Mouse (Mus musculus): ENCODE results near the gene Gm4450. TPM values are rescaled to one million over a fixed set of nuclear protein-coding genes. Genes with fewer than 3 reads are reported as not detected.
"Not testable (repeated sequence)": the region's sequence is repeated elsewhere in the genome, so short reads cannot be mapped to it uniquely, and the experiment has no call there.

The Gm4450 gene
- polyA plus RNA-seq (2014; fragmentation: Nextera tagmentation; extraction: Ambion mirVana) = 0.42 TPM in 1 of 2 replicates, not detected in the other

GRCm38 (mm10) chr3:98457026-98457425 is at the start of gene Gm4450:
TSS of gene Gm4450 (minus strand) at chr3:98457126.
- H3K36me3 ChIP-seq (ENCODE audit: control insufficient read depth, insufficient read depth, low read length); H3K9me3 ChIP-seq (ENCODE audit: control insufficient read depth, low read length); H3K27me3 ChIP-seq (ENCODE audit: control insufficient read depth, insufficient read depth, low read length); ATAC-seq (ENCODE audit: low read depth); H3K4me3 ChIP-seq (ENCODE audit: low read depth, low read length); H3K9ac ChIP-seq (replicated peaks; ENCODE audit: low read depth, low read length); H3K4me2 ChIP-seq (ENCODE audit: low read depth, low read length); H3K4me1 ChIP-seq (ENCODE audit: control insufficient read depth, insufficient read depth, low read length); H3K27ac ChIP-seq (ENCODE audit: low read depth, low read length): not testable (repeated sequence)
- no CpG with 5 or more reads among the region's 1 CpGs for WGBS

GRCm38 (mm10) chr3:98497401-98497800 is 40.5 kb upstream of the Gm4450 start:
- not testable (repeated sequence) for H3K27ac ChIP-seq (ENCODE audit: low read depth, low read length); H3K4me1 ChIP-seq (ENCODE audit: control insufficient read depth, insufficient read depth, low read length); H3K4me2 ChIP-seq (ENCODE audit: low read depth, low read length); ATAC-seq (ENCODE audit: low read depth); H3K27me3 ChIP-seq (ENCODE audit: control insufficient read depth, insufficient read depth, low read length); H3K36me3 ChIP-seq (ENCODE audit: control insufficient read depth, insufficient read depth, low read length); H3K9me3 ChIP-seq (ENCODE audit: control insufficient read depth, low read length); H3K9ac ChIP-seq (replicated peaks; ENCODE audit: low read depth, low read length); H3K4me3 ChIP-seq (ENCODE audit: low read depth, low read length)

GRCm38 (mm10) chr3:98496762-98497161 is 39.8 kb upstream of the Gm4450 start:
- not testable (repeated sequence) for H3K4me3 ChIP-seq (ENCODE audit: low read depth, low read length); H3K9me3 ChIP-seq (ENCODE audit: control insufficient read depth, low read length); H3K9ac ChIP-seq (replicated peaks; ENCODE audit: low read depth, low read length); H3K27me3 ChIP-seq (ENCODE audit: control insufficient read depth, insufficient read depth, low read length); H3K36me3 ChIP-seq (ENCODE audit: control insufficient read depth, insufficient read depth, low read length); H3K4me2 ChIP-seq (ENCODE audit: low read depth, low read length); H3K27ac ChIP-seq (ENCODE audit: low read depth, low read length); H3K4me1 ChIP-seq (ENCODE audit: control insufficient read depth, insufficient read depth, low read length)
- 0 out of 2 replicates have a peak, but pooled peaks have one; percentile 46 for ATAC-seq (ENCODE audit: low read depth)
- no CpG with 5 or more reads among the region's 2 CpGs for WGBS

DNA sequence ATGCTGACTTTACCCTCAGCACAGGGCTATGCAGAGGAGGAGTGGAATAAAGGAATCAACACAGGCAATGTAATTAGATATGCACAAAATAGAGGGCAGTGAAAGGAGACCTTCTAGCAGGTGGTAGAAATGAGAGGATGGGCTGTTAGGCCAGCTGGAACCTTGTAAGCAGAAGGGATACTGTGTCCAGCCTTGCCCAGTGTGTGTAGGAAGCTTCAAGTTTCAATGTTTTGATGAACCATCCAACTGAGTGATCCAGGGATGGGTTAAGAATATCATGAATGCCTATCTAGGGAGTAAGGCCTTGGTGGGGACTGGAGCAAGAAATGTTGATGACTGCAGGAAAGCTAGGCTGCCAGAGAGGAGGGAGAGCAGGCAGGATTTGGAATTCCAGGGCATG is 38.1 kb upstream of the Gm4450 start:
- not testable (repeated sequence) for H3K27ac ChIP-seq (ENCODE audit: low read depth, low read length); H3K4me2 ChIP-seq (ENCODE audit: low read depth, low read length); H3K9ac ChIP-seq (replicated peaks; ENCODE audit: low read depth, low read length); H3K4me1 ChIP-seq (ENCODE audit: control insufficient read depth, insufficient read depth, low read length); H3K27me3 ChIP-seq (ENCODE audit: control insufficient read depth, insufficient read depth, low read length); H3K9me3 ChIP-seq (ENCODE audit: control insufficient read depth, low read length); ATAC-seq (ENCODE audit: low read depth); H3K36me3 ChIP-seq (ENCODE audit: control insufficient read depth, insufficient read depth, low read length); H3K4me3 ChIP-seq (ENCODE audit: low read depth, low read length)

GRCm38 (mm10) chr3:98494184-98494583 is 37.3 kb upstream of the Gm4450 start:
- H3K9me3 ChIP-seq (ENCODE audit: control insufficient read depth, low read length); H3K27ac ChIP-seq (ENCODE audit: low read depth, low read length); ATAC-seq (ENCODE audit: low read depth); H3K36me3 ChIP-seq (ENCODE audit: control insufficient read depth, insufficient read depth, low read length); H3K9ac ChIP-seq (replicated peaks; ENCODE audit: low read depth, low read length); H3K27me3 ChIP-seq (ENCODE audit: control insufficient read depth, insufficient read depth, low read length); H3K4me1 ChIP-seq (ENCODE audit: control insufficient read depth, insufficient read depth, low read length); H3K4me3 ChIP-seq (ENCODE audit: low read depth, low read length); H3K4me2 ChIP-seq (ENCODE audit: low read depth, low read length): not testable (repeated sequence)

DNA sequence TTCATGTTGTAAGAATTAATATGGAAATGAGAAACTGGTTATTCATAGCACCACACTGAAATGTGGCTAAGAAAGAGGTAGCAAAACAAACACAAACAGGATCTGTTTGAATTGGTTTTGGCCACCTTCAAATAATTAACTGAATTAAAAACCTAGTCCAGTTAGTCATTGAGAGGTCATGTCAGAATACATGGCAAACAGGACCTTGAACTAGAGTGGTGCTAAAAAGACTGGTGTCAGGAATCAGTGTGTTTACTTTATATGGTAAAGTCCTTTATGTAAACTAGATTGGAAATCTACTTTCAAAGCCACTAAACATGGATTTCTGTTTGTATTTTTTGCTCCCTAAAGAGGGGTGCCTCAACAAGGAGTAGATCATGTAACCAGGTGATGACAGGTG is 14.6 kb upstream of the Gm4450 start:
- ATAC-seq (ENCODE audit: low read depth); H3K36me3 ChIP-seq (ENCODE audit: control insufficient read depth, insufficient read depth, low read length); H3K9ac ChIP-seq (replicated peaks; ENCODE audit: low read depth, low read length): not testable (repeated sequence)

DNA sequence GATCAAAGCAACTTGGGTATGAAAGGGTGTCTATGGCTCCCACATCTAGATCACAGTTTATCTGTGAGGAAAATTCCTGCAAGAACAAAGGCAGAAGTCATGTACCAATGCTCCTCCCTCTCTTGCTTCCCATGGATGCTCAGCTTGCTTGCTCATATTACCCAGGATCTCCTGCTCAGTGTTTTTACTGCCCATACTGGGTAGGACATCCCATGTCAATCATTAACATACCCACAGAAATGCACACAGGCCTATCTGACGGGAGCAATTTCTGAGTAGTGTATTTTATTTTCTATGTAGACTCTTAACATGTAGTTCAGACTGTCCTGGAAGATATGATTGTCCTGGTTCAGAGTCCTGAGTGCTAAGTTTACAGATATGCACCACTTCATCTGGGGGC is 14.1 kb upstream of the Gm4450 start:
- not testable (repeated sequence) for H3K9me3 ChIP-seq (ENCODE audit: control insufficient read depth, low read length); H3K27me3 ChIP-seq (ENCODE audit: control insufficient read depth, insufficient read depth, low read length); H3K4me2 ChIP-seq (ENCODE audit: low read depth, low read length); H3K4me1 ChIP-seq (ENCODE audit: control insufficient read depth, insufficient read depth, low read length); H3K9ac ChIP-seq (replicated peaks; ENCODE audit: low read depth, low read length); H3K4me3 ChIP-seq (ENCODE audit: low read depth, low read length); H3K27ac ChIP-seq (ENCODE audit: low read depth, low read length); ATAC-seq (ENCODE audit: low read depth); H3K36me3 ChIP-seq (ENCODE audit: control insufficient read depth, insufficient read depth, low read length)
- WGBS = no CpG with 5 or more reads among the region's 1 CpGs

More for the DNA sequence above, 14.6 kb upstream of the Gm4450 start:
- H3K27ac ChIP-seq (ENCODE audit: low read depth, low read length); H3K4me2 ChIP-seq (ENCODE audit: low read depth, low read length); H3K27me3 ChIP-seq (ENCODE audit: control insufficient read depth, insufficient read depth, low read length); H3K4me3 ChIP-seq (ENCODE audit: low read depth, low read length); H3K9me3 ChIP-seq (ENCODE audit: control insufficient read depth, low read length); H3K4me1 ChIP-seq (ENCODE audit: control insufficient read depth, insufficient read depth, low read length): not testable (repeated sequence)

DNA sequence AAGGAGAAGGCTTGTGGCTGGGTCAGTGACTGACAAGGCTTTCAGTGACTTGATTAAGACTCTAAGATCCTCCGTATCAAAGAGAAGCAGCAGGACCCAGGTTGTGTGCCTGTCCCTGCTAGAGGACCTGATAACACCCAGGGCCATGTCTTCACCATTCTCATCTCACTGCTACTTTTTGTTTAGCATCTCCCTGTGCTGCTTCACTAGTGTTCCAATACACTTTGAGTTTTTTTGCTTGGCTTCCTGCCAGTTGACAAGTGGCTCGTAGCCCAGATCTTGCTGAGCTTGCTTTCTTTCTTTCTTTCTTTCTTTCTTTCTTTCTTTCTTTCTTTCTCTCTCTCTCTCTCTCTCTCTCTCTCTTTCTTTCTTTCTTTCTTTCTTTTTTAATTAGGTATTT is 12.4 kb upstream of the Gm4450 start:
- not testable (repeated sequence) for H3K27me3 ChIP-seq (ENCODE audit: control insufficient read depth, insufficient read depth, low read length); H3K9me3 ChIP-seq (ENCODE audit: control insufficient read depth, low read length); H3K4me3 ChIP-seq (ENCODE audit: low read depth, low read length); ATAC-seq (ENCODE audit: low read depth); H3K27ac ChIP-seq (ENCODE audit: low read depth, low read length); H3K9ac ChIP-seq (replicated peaks; ENCODE audit: low read depth, low read length); H3K36me3 ChIP-seq (ENCODE audit: control insufficient read depth, insufficient read depth, low read length); H3K4me1 ChIP-seq (ENCODE audit: control insufficient read depth, insufficient read depth, low read length); H3K4me2 ChIP-seq (ENCODE audit: low read depth, low read length)
- no CpG with 5 or more reads among the region's 2 CpGs for WGBS

DNA sequence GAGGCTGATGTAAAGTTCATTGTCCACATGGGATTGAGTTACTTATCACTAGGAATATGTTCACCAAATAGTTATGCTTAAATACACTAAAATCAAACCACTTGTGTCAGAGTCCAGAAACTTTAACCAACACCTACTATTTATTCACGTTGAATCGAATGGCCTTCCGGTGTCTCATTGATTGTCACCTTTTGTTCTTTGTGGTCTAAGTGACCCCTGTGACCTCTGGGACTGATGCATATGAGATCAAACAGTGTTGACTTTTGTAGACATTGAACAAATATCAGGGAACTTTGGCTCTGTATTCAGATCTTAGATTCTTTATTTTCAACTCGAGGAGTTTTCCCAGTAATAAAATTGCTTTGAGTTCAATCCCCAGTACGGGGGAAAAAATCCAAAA is 3.1 kb downstream of the Gm4450 start:
- ATAC-seq (ENCODE audit: low read depth); H3K9ac ChIP-seq (replicated peaks; ENCODE audit: low read depth, low read length); H3K9me3 ChIP-seq (ENCODE audit: control insufficient read depth, low read length); H3K27ac ChIP-seq (ENCODE audit: low read depth, low read length); H3K4me2 ChIP-seq (ENCODE audit: low read depth, low read length); H3K27me3 ChIP-seq (ENCODE audit: control insufficient read depth, insufficient read depth, low read length); H3K4me1 ChIP-seq (ENCODE audit: control insufficient read depth, insufficient read depth, low read length); H3K4me3 ChIP-seq (ENCODE audit: low read depth, low read length); H3K36me3 ChIP-seq (ENCODE audit: control insufficient read depth, insufficient read depth, low read length): not testable (repeated sequence)
- WGBS = 79% methylated on average over 5 of the region's 5 CpGs

DNA sequence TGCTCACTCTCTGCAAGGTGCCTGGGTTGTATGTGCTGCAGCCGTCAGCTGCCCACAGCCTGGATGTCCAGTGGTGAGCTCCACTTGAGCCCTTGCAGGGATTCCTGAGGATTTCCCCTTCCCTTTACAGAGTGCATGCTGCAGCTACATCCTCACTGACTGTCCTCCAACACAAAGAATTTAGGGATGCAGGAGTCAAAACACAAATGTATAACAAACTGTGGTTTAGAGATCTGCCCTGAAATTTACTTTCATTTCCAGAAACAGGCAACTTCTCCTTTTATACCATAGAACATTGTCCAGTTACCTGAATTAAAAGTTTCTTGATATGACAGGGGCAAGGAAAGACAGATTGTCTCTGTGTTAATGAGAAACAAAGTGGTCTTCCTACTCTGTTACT is 13.0 kb downstream of the Gm4450 start:
- not testable (repeated sequence) for H3K27me3 ChIP-seq (ENCODE audit: control insufficient read depth, insufficient read depth, low read length); H3K9me3 ChIP-seq (ENCODE audit: control insufficient read depth, low read length); ATAC-seq (ENCODE audit: low read depth); H3K27ac ChIP-seq (ENCODE audit: low read depth, low read length); H3K4me2 ChIP-seq (ENCODE audit: low read depth, low read length); H3K4me3 ChIP-seq (ENCODE audit: low read depth, low read length); H3K4me1 ChIP-seq (ENCODE audit: control insufficient read depth, insufficient read depth, low read length); H3K9ac ChIP-seq (replicated peaks; ENCODE audit: low read depth, low read length); H3K36me3 ChIP-seq (ENCODE audit: control insufficient read depth, insufficient read depth, low read length)
- WGBS = 50% methylated on average over 1 of the region's 1 CpGs

Data from neural tube, embryonic 14.5 days (tissue).